Mouse (Mus musculus) limb, embryonic 10.5 days (tissue): Measurements from ENCODE around the gene Slc28a3. TPM values are rescaled to one million over a fixed set of nuclear protein-coding genes. Genes with fewer than 3 reads are reported as not detected.

Experiments
- DNase-seq: peaks from one replicate; pipeline ENCODE4 v3.0.0-alpha.2; 2017; ENCODE audit warnings: low spot score
- H3K27ac ChIP-seq: fragments of 300-500 bp; sonication (generic); 2 replicates; pipeline ENCODE4 v1.5.1; 2016; ENCODE audit warnings: mild to moderate bottlenecking
- H3K27me3 ChIP-seq: fragments of 300-500 bp; sonication (generic); 2 replicates; pipeline ENCODE4 v1.6.1; 2016; ENCODE audit warnings: low read depth, mild to moderate bottlenecking; ENCODE audit not compliant: poor library complexity, severe bottlenecking
- H3K36me3 ChIP-seq: fragments of 300-500 bp; sonication (generic); 2 replicates; pipeline ENCODE4 v1.6.1; 2016; ENCODE audit warnings: mild to moderate bottlenecking, moderate library complexity
- H3K4me1 ChIP-seq: fragments of 300-500 bp; sonication (generic); 2 replicates; pipeline ENCODE4 v1.6.1; 2016
- H3K4me3 ChIP-seq: fragments of 300-500 bp; sonication (generic); 2 replicates; pipeline ENCODE4 v1.5.1; 2016; ENCODE audit warnings: mild to moderate bottlenecking, moderate library complexity
- H3K9me3 ChIP-seq: fragments of 300-500 bp; sonication (generic); replicated peaks from 2 replicates; pipeline ENCODE4 v1.6.1; 2016; ENCODE audit warnings: mild to moderate bottlenecking
- WGBS: fragments of 180-500 bp; shearing (Covaris S2); methylation state at CpG from one replicate; pipeline ENCODE4 v1.1.7; 2016; 5-methylcytosine and 5-hydroxymethylcytosine counted together
- polyA plus RNA-seq: library from polyadenylated mRNA; unstranded; fragments of >200 nt; fragmentation: Nextera tagmentation; extraction: Ambion mirVana; gene quantifications from 2 replicates; pipeline ENCODE4 v1.2.1, GENCODE M21; 2016

Slc28a3 gene
- polyA plus RNA-seq, 1 experiment from 2014 or later, result 0.15 TPM

GRCm38 (mm10) chr13:58551924-58552323 is 58.8 kb downstream of the Slc28a3 start:
- no peak overlapping the region for H3K27ac ChIP-seq
- DNase-seq, result no peak
- H3K4me1 ChIP-seq, result peaks cover 7% of the 10 kb centered on the region
- H3K36me3 ChIP-seq, result no peaks in the 10 kb centered on the region
- 88% methylated on average over 4 of the region's 4 CpGs for WGBS
- H3K9me3 ChIP-seq, result no peaks in the 10 kb centered on the region
- H3K4me3 ChIP-seq, result no peak overlapping the region
- no peaks in the 10 kb centered on the region for H3K27me3 ChIP-seq

GRCm38 (mm10) chr13:58547570-58547969 is 63.1 kb downstream of the Slc28a3 start:
- Histone ChIP-seq H3K4me1 (peaks cover 18% of the 10 kb centered on the region; the same call in 1 of the 2 replicates), H3K27me3 (no peaks in the 10 kb centered on the region), H3K27ac (no peak overlapping the region), H3K4me3 (no peak overlapping the region), H3K36me3 (no peaks in the 10 kb centered on the region), H3K9me3 (no peaks in the 10 kb centered on the region)
- WGBS, result 68% methylated on average over 7 of the region's 7 CpGs
- DNase-seq, result no peak

- no peak overlapping the region for H3K4me3 ChIP-seq
- H3K9me3 ChIP-seq, result no peaks in the 10 kb centered on the region
- H3K4me1 ChIP-seq, result peaks cover 18% of the 10 kb centered on the region; the same call in 1 of the 2 replicates
- H3K27me3 ChIP-seq, result no peaks in the 10 kb centered on the region
- no peak for DNase-seq
- peak overlapping the region; percentile 42; the same call in 1 of the 2 replicates for H3K27ac ChIP-seq
- no peaks in the 10 kb centered on the region for H3K36me3 ChIP-seq
- WGBS, result 70% methylated on average over 12 of the region's 12 CpGs
These were observed 66.8 kb downstream of the Slc28a3 start for GRCm38 (mm10) chr13:58543688-58544408.

- H3K4me1 ChIP-seq, result peaks cover 24% of the 10 kb centered on the region
- peak overlapping the region; percentile 42 for H3K27ac ChIP-seq
- no peak overlapping the region for H3K4me3 ChIP-seq
- H3K27me3 ChIP-seq, result no peaks in the 10 kb centered on the region
- peak; percentile 90 for DNase-seq
- 46% methylated on average over 7 of the region's 7 CpGs for WGBS
- no peaks in the 10 kb centered on the region for H3K9me3 ChIP-seq
- no peaks in the 10 kb centered on the region for H3K36me3 ChIP-seq
These were observed 67.6 kb downstream of the Slc28a3 start for GRCm38 (mm10) chr13:58543066-58543465.

- no peaks in the 10 kb centered on the region for H3K36me3 ChIP-seq
- DNase-seq, result no peak
These were observed 68.1 kb downstream of the Slc28a3 start for GRCm38 (mm10) chr13:58542601-58543041.

GRCm38 (mm10) chr13:58542167-58542566 is 68.5 kb downstream of the Slc28a3 start:
- Histone ChIP-seq H3K27ac (0 out of 2 replicates have a peak overlapping the region, but pooled peaks have one; percentile 14), H3K27me3 (no peaks in the 10 kb centered on the region), H3K4me1 (peaks cover 28% of the 10 kb centered on the region), H3K9me3 (no peaks in the 10 kb centered on the region), H3K4me3 (no peak overlapping the region), H3K36me3 (no peaks in the 10 kb centered on the region)
- no peak for DNase-seq
- 75% methylated on average over 8 of the region's 8 CpGs for WGBS

More at GRCm38 (mm10) chr13:58542601-58543041, 68.1 kb downstream of the Slc28a3 start:
- H3K27ac ChIP-seq, result 0 out of 2 replicates have a peak overlapping the region, but pooled peaks have one; percentile 14
- 82% methylated on average over 10 of the region's 10 CpGs for WGBS
- H3K4me3 ChIP-seq, result no peak overlapping the region
- no peaks in the 10 kb centered on the region for H3K9me3 ChIP-seq
- H3K27me3 ChIP-seq, result no peaks in the 10 kb centered on the region
- H3K4me1 ChIP-seq, result peaks cover 28% of the 10 kb centered on the region

GRCm38 (mm10) chr13:58541620-58542019 is 69.1 kb downstream of the Slc28a3 start:
- Histone ChIP-seq H3K9me3 (no peaks in the 10 kb centered on the region), H3K4me3 (no peak overlapping the region), H3K36me3 (no peaks in the 10 kb centered on the region), H3K27me3 (no peaks in the 10 kb centered on the region), H3K4me1 (peaks cover 28% of the 10 kb centered on the region), H3K27ac (no peak overlapping the region)
- 85% methylated on average over 4 of the region's 4 CpGs for WGBS
- no peak for DNase-seq

- 76% methylated on average over 7 of the region's 7 CpGs for WGBS
- H3K4me1 ChIP-seq, result peaks cover 17% of the 10 kb centered on the region
These were observed 71.7 kb downstream of the Slc28a3 start for GRCm38 (mm10) chr13:58538966-58539365.

GRCm38 (mm10) chr13:58538366-58538765 is 72.3 kb downstream of the Slc28a3 start:
- 56% methylated on average over 4 of the region's 4 CpGs for WGBS
- no peak overlapping the region for H3K4me3 ChIP-seq
- peaks cover 12% of the 10 kb centered on the region for H3K4me1 ChIP-seq
- DNase-seq, result no peak
- no peaks in the 10 kb centered on the region for H3K36me3 ChIP-seq
- H3K27me3 ChIP-seq, result no peaks in the 10 kb centered on the region
- H3K27ac ChIP-seq, result no peak overlapping the region
- no peaks in the 10 kb centered on the region for H3K9me3 ChIP-seq

More at GRCm38 (mm10) chr13:58538966-58539365, 71.7 kb downstream of the Slc28a3 start:
- no peak overlapping the region for H3K27ac ChIP-seq
- H3K9me3 ChIP-seq, result no peaks in the 10 kb centered on the region
- no peak overlapping the region for H3K4me3 ChIP-seq
- H3K36me3 ChIP-seq, result no peaks in the 10 kb centered on the region
- no peaks in the 10 kb centered on the region for H3K27me3 ChIP-seq
- no peak for DNase-seq

- H3K27ac ChIP-seq, result no peak overlapping the region
- no peaks in the 10 kb centered on the region for H3K36me3 ChIP-seq
- no peaks in the 10 kb centered on the region for H3K9me3 ChIP-seq
- no peak overlapping the region for H3K4me3 ChIP-seq
- DNase-seq, result no peak
- H3K27me3 ChIP-seq, result no peaks in the 10 kb centered on the region
- H3K4me1 ChIP-seq, result peaks cover 10% of the 10 kb centered on the region
- 78% methylated on average over 6 of the region's 6 CpGs for WGBS
These were observed 72.8 kb downstream of the Slc28a3 start for GRCm38 (mm10) chr13:58537916-58538233.

GRCm38 (mm10) chr13:58537232-58537915 is 73.3 kb downstream of the Slc28a3 start:
- no peak overlapping the region for H3K27ac ChIP-seq

GRCm38 (mm10) chr13:58536466-58537231 is 74.0 kb downstream of the Slc28a3 start:
- Histone ChIP-seq H3K27ac (no peak overlapping the region), H3K36me3 (no peaks in the 10 kb centered on the region), H3K4me1 (peaks cover 10% of the 10 kb centered on the region), H3K4me3 (no peak overlapping the region), H3K27me3 (no peaks in the 10 kb centered on the region), H3K9me3 (no peaks in the 10 kb centered on the region)
- DNase-seq, result no peak
- WGBS, result 69% methylated on average over 2 of the region's 2 CpGs

More at GRCm38 (mm10) chr13:58537232-58537915, 73.3 kb downstream of the Slc28a3 start:
- 97% methylated on average over 6 of the region's 6 CpGs for WGBS
- Histone ChIP-seq H3K36me3 (no peaks in the 10 kb centered on the region), H3K27me3 (no peaks in the 10 kb centered on the region), H3K9me3 (no peaks in the 10 kb centered on the region), H3K4me3 (no peak overlapping the region), H3K4me1 (peaks cover 10% of the 10 kb centered on the region)
- no peak for DNase-seq
